Mouse (Mus musculus) liver, embryonic 13.5 days (tissue): Measurements from ENCODE around the gene Nfil3. TPM values are rescaled to one million over a fixed set of nuclear protein-coding genes. Genes with fewer than 3 reads are reported as not detected.

ENCODE experiments used
- ATAC-seq: fragments of 200-750 bp; cut with Nextera tagmentation; 2 replicates; pipeline ENCODE4 v1.8.0; 2017; ENCODE audit warnings: low read depth, mild to moderate bottlenecking, moderate number of reproducible peaks, moderate library complexity
- DNase-seq: peaks from one replicate; pipeline ENCODE4 v3.0.0; 2022
- H3K27ac ChIP-seq: fragments of 300-500 bp; sonication (generic); 2 replicates; pipeline ENCODE4 v1.5.1; 2015; ENCODE audit warnings: moderate library complexity, mild to moderate bottlenecking, inconsistent platforms
- H3K27me3 ChIP-seq: fragments of 300-500 bp; sonication (generic); 2 replicates; pipeline ENCODE4 v1.6.1; 2015; ENCODE audit warnings: mild to moderate bottlenecking, inconsistent platforms
- H3K36me3 ChIP-seq: fragments of 300-500 bp; sonication (generic); 2 replicates; pipeline ENCODE4 v1.6.1; 2015; ENCODE audit warnings: mild to moderate bottlenecking, inconsistent platforms
- H3K4me1 ChIP-seq: fragments of 300-500 bp; sonication (generic); replicated peaks from 2 replicates; pipeline ENCODE4 v1.6.1; 2015; ENCODE audit warnings: inconsistent platforms
- H3K4me2 ChIP-seq: fragments of 300-500 bp; sonication (generic); 2 replicates; pipeline ENCODE4 v1.6.1; 2015; ENCODE audit warnings: inconsistent platforms, mild to moderate bottlenecking, moderate library complexity
- H3K4me3 ChIP-seq: fragments of 300-500 bp; sonication (generic); replicated peaks from 2 replicates; pipeline ENCODE4 v1.5.1; 2015; ENCODE audit warnings: mild to moderate bottlenecking, inconsistent platforms
- H3K9ac ChIP-seq: fragments of 300-500 bp; sonication (generic); 2 replicates; pipeline ENCODE4 v1.6.1; 2015; ENCODE audit warnings: mild to moderate bottlenecking, inconsistent platforms
- H3K9me3 ChIP-seq: fragments of 300-500 bp; sonication (generic); replicated peaks from 2 replicates; pipeline ENCODE4 v1.6.1; 2016; ENCODE audit warnings: inconsistent platforms
- WGBS: fragments of 180-500 bp; shearing (Covaris S2); methylation state at CpG from one replicate; pipeline ENCODE4 v1.1.7; 2015; ENCODE audit not compliant: insufficient replicate concordance; 5-methylcytosine and 5-hydroxymethylcytosine counted together
- polyA plus RNA-seq: library from polyadenylated mRNA; unstranded; fragments of >200 nt; fragmentation: Nextera tagmentation; extraction: Ambion mirVana; gene quantifications from 2 replicates; pipeline ENCODE4 v1.2.1, GENCODE M21; 2015

Gene Nfil3
- polyA plus RNA-seq, 1 experiment from 2014 or later, result 3.6 TPM

DNA sequence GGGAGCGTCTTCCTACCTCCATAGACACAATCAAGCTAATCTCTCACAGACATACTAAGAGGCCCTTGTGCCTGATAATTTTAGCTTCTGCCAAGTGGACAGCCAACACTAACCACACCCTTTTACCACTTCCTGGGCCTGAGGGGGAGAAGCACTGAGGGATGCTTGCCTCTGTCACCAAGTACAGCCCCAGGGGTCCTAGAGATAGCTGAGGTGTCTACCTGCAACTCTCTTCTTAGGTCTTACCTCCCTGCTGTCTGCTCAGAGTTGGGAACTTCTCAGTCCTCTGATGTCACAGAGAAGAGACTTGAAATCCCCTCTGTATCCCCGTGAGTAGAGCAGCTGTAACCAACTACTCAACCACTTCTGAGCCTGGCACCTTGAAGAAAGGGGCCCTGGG lies 19.6 kb upstream of the Nfil3 start:
- Histone ChIP-seq H3K36me3 (no peaks in the 10 kb centered on the region), H3K4me3 (no peak overlapping the region), H3K27me3 (no peaks in the 10 kb centered on the region), H3K9ac (no peak overlapping the region), H3K4me1 (peaks cover 11% of the 10 kb centered on the region), H3K4me2 (no peak overlapping the region), H3K27ac (no peak overlapping the region), H3K9me3 (no peaks in the 10 kb centered on the region)
- DNase-seq (no peak), ATAC-seq (no peak)
- 22% methylated on average over 2 of the region's 2 CpGs for WGBS

GRCm38 (mm10) chr13:52998541-52998940 lies 17.7 kb upstream of the Nfil3 start:
- Histone ChIP-seq H3K27ac (no peak overlapping the region), H3K36me3 (no peaks in the 10 kb centered on the region), H3K4me3 (no peak overlapping the region), H3K4me1 (peaks cover 16% of the 10 kb centered on the region), H3K9ac (no peak overlapping the region), H3K9me3 (no peaks in the 10 kb centered on the region), H3K27me3 (no peaks in the 10 kb centered on the region), H3K4me2 (no peak overlapping the region)
- DNase-seq, result no peak
- WGBS, result 59% methylated on average over 10 of the region's 10 CpGs
- ATAC-seq, result no peak

DNA sequence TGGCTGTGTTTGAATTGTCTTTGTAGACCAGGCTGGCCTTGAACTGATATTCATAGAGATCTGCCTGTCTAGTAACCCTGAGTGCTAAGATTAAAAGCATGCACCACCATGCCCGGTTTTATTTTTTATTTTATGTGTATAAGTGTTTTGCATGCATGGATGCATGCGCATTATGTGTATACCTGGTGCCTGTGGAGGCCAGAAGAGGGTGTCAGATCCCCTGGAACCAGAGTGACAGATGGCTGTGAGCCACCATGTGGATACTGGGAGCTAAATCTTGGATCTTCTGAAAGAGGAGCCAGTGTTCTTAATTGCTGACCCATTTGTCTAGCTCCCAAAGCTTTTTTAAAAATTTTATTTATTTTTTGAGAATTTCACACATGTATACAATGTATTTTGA lies 16.9 kb upstream of the Nfil3 start:
- Histone ChIP-seq H3K4me1 (peaks cover 16% of the 10 kb centered on the region), H3K4me2 (no peak overlapping the region), H3K9me3 (no peaks in the 10 kb centered on the region), H3K9ac (no peak overlapping the region), H3K36me3 (no peaks in the 10 kb centered on the region), H3K27me3 (no peaks in the 10 kb centered on the region), H3K27ac (no peak overlapping the region), H3K4me3 (no peak overlapping the region)
- 51% methylated on average over 2 of the region's 2 CpGs for WGBS
- no peak for ATAC-seq
- DNase-seq, result no peak

DNA sequence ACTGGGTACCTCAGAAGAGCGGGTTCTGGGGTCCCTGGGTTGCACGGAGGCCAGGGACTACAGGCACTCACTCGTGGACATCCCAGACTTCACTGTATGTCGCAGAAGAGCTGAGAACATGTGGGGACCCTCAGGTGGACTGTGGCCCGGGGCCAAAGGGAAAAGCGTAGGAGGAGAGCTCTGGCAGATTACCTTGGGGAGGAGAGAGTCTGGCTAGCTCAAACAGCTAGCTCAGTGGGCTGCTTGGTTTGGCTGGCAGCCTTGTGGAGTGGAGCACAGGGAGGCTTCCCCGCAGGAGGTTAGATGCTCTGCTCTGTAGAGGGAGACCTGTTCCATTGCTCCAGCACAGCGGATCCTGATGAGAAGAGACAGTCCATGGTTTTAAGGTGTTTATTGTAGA lies 15.3 kb upstream of the Nfil3 start:
- H3K9ac ChIP-seq, result no peak overlapping the region
- DNase-seq, result no peak
- no peak overlapping the region for H3K4me2 ChIP-seq
- no peaks in the 10 kb centered on the region for H3K27me3 ChIP-seq
- 0 out of 2 replicates have a peak, but pooled peaks have one; percentile 23 for ATAC-seq
- no peak overlapping the region for H3K27ac ChIP-seq
- no peaks in the 10 kb centered on the region for H3K9me3 ChIP-seq
- no peaks in the 10 kb centered on the region for H3K36me3 ChIP-seq
- H3K4me1 ChIP-seq, result peaks cover 16% of the 10 kb centered on the region
- 58% methylated on average over 8 of the region's 8 CpGs for WGBS
- no peak overlapping the region for H3K4me3 ChIP-seq

DNA sequence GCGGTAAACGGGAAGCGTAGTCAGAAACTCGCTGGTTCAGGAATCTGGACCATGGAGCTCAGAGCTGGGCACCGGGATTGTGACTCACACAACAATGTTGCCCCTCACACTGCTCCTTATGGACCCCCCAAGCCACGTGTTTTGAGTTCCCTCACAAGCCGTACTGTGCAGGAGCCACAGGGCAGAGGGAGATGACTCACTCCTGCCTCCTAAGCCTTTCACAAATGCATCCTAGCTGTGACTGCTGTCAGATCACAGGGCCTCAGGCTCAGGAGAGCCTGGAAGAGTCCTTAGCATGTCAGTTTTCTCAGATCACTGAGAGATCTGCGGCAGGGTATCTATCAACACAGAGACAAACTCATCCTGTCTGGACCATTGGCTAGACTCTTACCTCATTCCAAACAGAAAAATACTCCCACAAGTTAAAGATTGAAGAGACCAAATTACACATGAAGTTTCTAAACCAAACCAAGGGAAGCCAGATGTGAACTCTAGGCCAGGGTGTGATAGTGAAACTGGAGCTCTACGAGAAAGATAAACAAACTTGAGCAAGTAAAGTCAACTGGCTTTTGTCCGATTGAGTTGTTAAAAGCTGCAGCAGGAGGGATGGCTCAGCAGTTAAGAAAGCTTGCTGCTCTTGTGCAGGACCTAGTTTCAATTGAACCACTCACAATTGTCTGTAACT lies 13.5 kb upstream of the Nfil3 start:
- Histone ChIP-seq H3K27ac (peak overlapping the region; percentile 47; the same call in 1 of the 2 replicates), H3K9ac (no peak overlapping the region), H3K36me3 (no peaks in the 10 kb centered on the region), H3K4me2 (no peak overlapping the region), H3K4me3 (no peak overlapping the region), H3K4me1 (0 out of 2 replicates have a peak, but pooled peaks cover 8% of the 10 kb centered on the region), H3K9me3 (no peaks in the 10 kb centered on the region), H3K27me3 (no peaks in the 10 kb centered on the region)
- WGBS, result 67% methylated on average over 10 of the region's 10 CpGs
- ATAC-seq (peak; percentile 48), DNase-seq (no peak)

GRCm38 (mm10) chr13:52990139-52990538 lies 9.3 kb upstream of the Nfil3 start:
- H3K9me3 ChIP-seq, result no peaks in the 10 kb centered on the region
- no peak for DNase-seq
- H3K4me2 ChIP-seq, result no peak overlapping the region
- ATAC-seq, result no peak
- H3K27ac ChIP-seq, result no peak overlapping the region
- no peak overlapping the region for H3K4me3 ChIP-seq
- peaks cover 3% of the 10 kb centered on the region; the same call in 1 of the 2 replicates for H3K4me1 ChIP-seq
- H3K36me3 ChIP-seq, result no peaks in the 10 kb centered on the region
- no peak overlapping the region for H3K9ac ChIP-seq
- 61% methylated on average over 9 of the region's 9 CpGs for WGBS
- H3K27me3 ChIP-seq, result peaks cover 6% of the 10 kb centered on the region; the same call in 1 of the 2 replicates

DNA sequence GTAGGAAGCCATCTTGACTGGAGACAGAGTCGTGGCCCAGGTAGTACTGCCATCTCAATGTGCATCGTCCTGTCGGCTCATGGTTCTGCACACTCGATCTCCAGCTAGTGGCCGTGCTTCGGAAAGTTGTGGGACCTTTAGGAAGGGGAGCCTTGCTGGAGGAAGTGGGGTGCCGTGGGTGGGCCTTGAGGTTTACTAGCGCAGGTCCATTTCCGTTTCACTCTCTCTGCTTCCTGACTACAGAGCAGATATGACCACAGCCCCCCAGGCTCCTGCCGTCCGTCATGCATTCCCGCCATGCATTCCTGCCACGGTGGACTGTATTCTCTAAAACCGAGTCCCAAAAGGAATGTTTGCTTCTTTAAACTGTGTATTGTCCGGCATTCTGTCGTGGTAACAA lies 8.1 kb upstream of the Nfil3 start:
- 17% methylated on average over 16 of the region's 16 CpGs for WGBS
- Histone ChIP-seq H3K27ac (no peak overlapping the region), H3K4me1 (peaks cover under 1% of the 10 kb centered on the region; the same call in 1 of the 2 replicates), H3K4me2 (no peak overlapping the region), H3K9me3 (no peaks in the 10 kb centered on the region), H3K27me3 (peaks cover 6% of the 10 kb centered on the region; the same call in 1 of the 2 replicates), H3K4me3 (no peak overlapping the region), H3K9ac (no peak overlapping the region), H3K36me3 (no peaks in the 10 kb centered on the region)
- no peak for ATAC-seq
- no peak for DNase-seq

DNA sequence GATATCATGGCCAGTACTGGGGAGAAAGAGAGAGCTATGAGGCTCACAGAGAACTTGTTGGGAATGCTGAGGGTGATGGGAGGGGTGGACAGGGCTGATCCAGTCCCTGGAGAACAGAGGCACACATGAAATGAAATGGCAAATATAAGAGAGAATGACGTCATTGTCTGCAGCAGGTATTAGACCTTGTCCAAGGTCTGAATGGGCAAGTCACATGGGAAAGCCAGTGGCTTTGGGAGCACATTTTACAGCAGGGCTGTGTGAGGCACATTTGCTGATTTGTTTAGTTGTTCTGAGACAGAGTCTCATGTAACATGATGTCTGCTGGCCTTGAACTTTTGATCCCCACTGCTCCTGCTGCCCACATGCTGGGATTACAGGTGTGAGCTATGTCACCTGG lies 7.0 kb upstream of the Nfil3 start:
- 59% methylated on average over 1 of the region's 1 CpGs for WGBS
- ATAC-seq, result no peak
- no peak overlapping the region for H3K4me3 ChIP-seq
- no peak for DNase-seq
- H3K9ac ChIP-seq, result no peak overlapping the region
- no peaks in the 10 kb centered on the region for H3K36me3 ChIP-seq
- no peaks in the 10 kb centered on the region; the same call in 1 of the 2 replicates for H3K4me1 ChIP-seq
- peaks cover 15% of the 10 kb centered on the region for H3K27me3 ChIP-seq
- H3K9me3 ChIP-seq, result no peaks in the 10 kb centered on the region
- no peak overlapping the region for H3K27ac ChIP-seq
- H3K4me2 ChIP-seq, result no peak overlapping the region

DNA sequence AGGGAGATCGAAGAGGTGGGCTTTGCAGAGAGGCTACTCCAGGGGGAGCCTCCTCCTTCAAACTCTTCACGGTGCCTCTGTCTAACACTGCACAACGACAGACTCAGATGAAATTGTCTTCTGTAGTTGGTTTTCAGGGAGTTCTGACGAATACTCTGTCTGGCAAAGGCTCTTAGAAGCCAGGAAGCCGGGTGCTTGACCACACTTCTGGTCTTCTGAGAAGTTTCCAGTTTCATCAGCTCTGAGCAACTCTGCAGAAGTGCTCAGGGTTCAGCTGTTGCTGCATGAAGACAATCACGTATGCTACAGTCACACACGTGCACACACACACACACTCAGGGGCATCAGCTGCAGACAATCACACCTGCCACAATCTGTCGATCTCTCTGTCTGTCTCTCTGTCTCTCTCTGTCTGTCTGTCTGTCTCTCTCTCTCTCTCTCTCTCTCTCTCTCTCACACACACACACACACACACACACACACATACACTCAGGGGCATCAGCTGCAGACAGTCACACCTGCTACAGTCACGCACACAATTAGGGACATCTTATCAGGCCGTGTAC lies 5.4 kb upstream of the Nfil3 start:
- 40% methylated on average over 10 of the region's 10 CpGs for WGBS
- H3K27me3 ChIP-seq, result peaks cover 30% of the 10 kb centered on the region
- H3K9ac ChIP-seq, result no peak overlapping the region
- H3K4me2 ChIP-seq, result no peak overlapping the region
- H3K4me1 ChIP-seq, result peaks cover 11% of the 10 kb centered on the region
- ATAC-seq (no peak), DNase-seq (no peak)
- H3K36me3 ChIP-seq, result no peaks in the 10 kb centered on the region
- no peak overlapping the region for H3K27ac ChIP-seq
- H3K4me3 ChIP-seq, result no peak overlapping the region
- no peaks in the 10 kb centered on the region for H3K9me3 ChIP-seq

GRCm38 (mm10) chr13:52985508-52986214 lies 4.8 kb upstream of the Nfil3 start:
- 57% methylated on average over 12 of the region's 12 CpGs for WGBS
- H3K36me3 ChIP-seq, result no peaks in the 10 kb centered on the region
- no peak overlapping the region for H3K4me3 ChIP-seq
- no peak overlapping the region for H3K9ac ChIP-seq
- H3K9me3 ChIP-seq, result no peaks in the 10 kb centered on the region
- ATAC-seq (no peak), DNase-seq (no peak)
- peaks cover 36% of the 10 kb centered on the region for H3K27me3 ChIP-seq
- no peak overlapping the region for H3K27ac ChIP-seq
- H3K4me2 ChIP-seq, result no peak overlapping the region
- peaks cover 13% of the 10 kb centered on the region for H3K4me1 ChIP-seq

DNA sequence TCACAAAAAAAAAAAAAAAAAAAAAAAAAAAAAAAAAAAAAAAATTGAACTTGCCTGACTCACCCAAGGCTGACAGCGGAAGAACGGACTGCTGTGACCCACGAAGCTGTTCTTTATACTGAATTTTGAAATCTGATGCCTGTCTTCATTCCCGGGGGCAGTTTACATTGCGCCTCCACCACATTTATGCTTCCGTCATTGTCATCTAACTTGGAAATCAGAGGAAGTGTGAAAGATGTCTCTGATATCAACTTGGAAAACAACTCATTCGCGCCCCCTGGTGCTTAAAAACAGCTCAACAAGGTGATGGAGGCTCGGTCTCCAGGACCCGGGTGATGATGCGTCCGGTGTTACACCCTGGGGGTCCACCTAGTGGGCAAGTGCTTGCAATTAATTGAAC lies 1.8 kb upstream of the Nfil3 start:
- Histone ChIP-seq H3K27ac (no peak overlapping the region), H3K9ac (no peak overlapping the region), H3K4me2 (peak overlapping the region; percentile 53), H3K4me1 (peaks cover 34% of the 10 kb centered on the region), H3K36me3 (no peaks in the 10 kb centered on the region), H3K9me3 (no peaks in the 10 kb centered on the region), H3K4me3 (peak overlapping the region; percentile 24; the same call in 1 of the 2 replicates), H3K27me3 (peaks cover 59% of the 10 kb centered on the region)
- ATAC-seq, result no peak
- peak; percentile 57 for DNase-seq
- under 1% methylated on average over 12 of the region's 12 CpGs for WGBS
